Mouse (Mus musculus) heart, postnatal 0 days (tissue): ENCODE measurements around the gene Fam240a. TPM values are rescaled to one million over a fixed set of nuclear protein-coding genes. Genes with fewer than 3 reads are reported as not detected.

ENCODE experiments used
- ATAC-seq: fragments of 200-750 bp; cut with Nextera tagmentation; 2 replicates; pipeline ENCODE4 v1.8.0; 2017; ENCODE audit warnings: low read depth, moderate number of reproducible peaks, moderate library complexity; ENCODE audit not compliant: insufficient read depth
- DNase-seq: peaks from one replicate; pipeline ENCODE4 v3.0.0-alpha.2; 2016; ENCODE audit warnings: low spot score
- H3K27ac ChIP-seq: fragments of 300-500 bp; sonication (generic); 2 replicates; pipeline ENCODE4 v1.5.1; 2014; ENCODE audit warnings: low read depth, mild to moderate bottlenecking
- H3K27me3 ChIP-seq: fragments of 300-500 bp; sonication (generic); 2 replicates; pipeline ENCODE4 v1.6.1; 2014; ENCODE audit warnings: low read length, mixed read lengths; ENCODE audit not compliant: control insufficient read depth, insufficient read depth
- H3K36me3 ChIP-seq: fragments of 300-500 bp; sonication (generic); replicated peaks from 2 replicates; pipeline ENCODE4 v1.6.1; 2014; ENCODE audit warnings: low read length, mixed read lengths; ENCODE audit not compliant: control insufficient read depth, insufficient read depth
- H3K4me1 ChIP-seq: fragments of 300-500 bp; sonication (generic); 2 replicates; pipeline ENCODE4 v1.6.1; 2014; ENCODE audit warnings: antibody characterized with exemption; ENCODE audit not compliant: control insufficient read depth, insufficient read depth
- H3K4me2 ChIP-seq: fragments of 300-500 bp; sonication (generic); 2 replicates; pipeline ENCODE4 v1.6.1; 2014; ENCODE audit warnings: low read depth, mild to moderate bottlenecking, low read length, moderate library complexity
- H3K4me3 ChIP-seq: fragments of 300-500 bp; sonication (generic); 2 replicates; pipeline ENCODE4 v1.5.1; 2014; ENCODE audit warnings: low read depth, low read length
- H3K9ac ChIP-seq: fragments of 300-500 bp; sonication (generic); replicated peaks from 2 replicates; pipeline ENCODE4 v1.6.1; 2014; ENCODE audit warnings: low read depth, low read length, mixed read lengths
- H3K9me3 ChIP-seq: fragments of 300-500 bp; sonication (generic); replicated peaks from 2 replicates; pipeline ENCODE4 v1.6.1; 2016; ENCODE audit warnings: low read length; ENCODE audit not compliant: control insufficient read depth
- CTCF ChIP-seq: IDR thresholded peaks from 2 replicates; pipeline ENCODE4 v1.5.1; 2016; ENCODE audit warnings: antibody characterized with exemption, control low read depth, low read depth
- EP300 ChIP-seq: IDR thresholded peaks from 2 replicates; pipeline ENCODE4 v1.6.1; 2016; ENCODE audit warnings: antibody characterized with exemption, low read depth
- WGBS: fragments of 180-500 bp; shearing (Covaris S2); extraction: QIAGEN DNeasy Blood & Tissue Kit; methylation state at CpG from one replicate; pipeline ENCODE4 v1.1.7; 2014; 5-methylcytosine and 5-hydroxymethylcytosine counted together
- polyA plus RNA-seq: library from polyadenylated mRNA; unstranded; fragments of >200 nt; fragmentation: Nextera tagmentation; extraction: Ambion mirVana; gene quantifications from 2 replicates; pipeline ENCODE4 v1.2.1, GENCODE M21; 2015
- total RNA-seq: library from RNA; depleted of rRNA; stranded (reverse); fragments of >200 nt; gene quantifications from 2 replicates; pipeline ENCODE4 v1.2.3, GENCODE M21; 2014; ENCODE audit warnings: low replicate concordance

The Fam240a gene
- total and polyA plus RNA-seq, 2 experiments from 2014 or later: not detected

- H3K27me3 ChIP-seq: peaks cover 4% of the 10 kb centered on the region; the same call in 1 of the 2 replicates
- no peak for TF ChIP-seq EP300
- TF ChIP-seq CTCF: no peak
- ATAC-seq (no peak), DNase-seq (no peak)
- peaks cover 7% of the 10 kb centered on the region for H3K4me1 ChIP-seq
- no peak overlapping the region for H3K4me3 ChIP-seq
- WGBS: 67% methylated on average over 12 of the region's 12 CpGs
- H3K27ac ChIP-seq: no peak overlapping the region
- 0 out of 2 replicates have a peak, but pooled peaks cover 15% of the 10 kb centered on the region for H3K36me3 ChIP-seq
- H3K9ac ChIP-seq: no peak overlapping the region
- H3K9me3 ChIP-seq: no peaks in the 10 kb centered on the region
- no peak overlapping the region for H3K4me2 ChIP-seq
Measured at GRCm38 (mm10) chr9:110891077-110891828, 25.4 kb downstream of the Fam240a start.

DNA sequence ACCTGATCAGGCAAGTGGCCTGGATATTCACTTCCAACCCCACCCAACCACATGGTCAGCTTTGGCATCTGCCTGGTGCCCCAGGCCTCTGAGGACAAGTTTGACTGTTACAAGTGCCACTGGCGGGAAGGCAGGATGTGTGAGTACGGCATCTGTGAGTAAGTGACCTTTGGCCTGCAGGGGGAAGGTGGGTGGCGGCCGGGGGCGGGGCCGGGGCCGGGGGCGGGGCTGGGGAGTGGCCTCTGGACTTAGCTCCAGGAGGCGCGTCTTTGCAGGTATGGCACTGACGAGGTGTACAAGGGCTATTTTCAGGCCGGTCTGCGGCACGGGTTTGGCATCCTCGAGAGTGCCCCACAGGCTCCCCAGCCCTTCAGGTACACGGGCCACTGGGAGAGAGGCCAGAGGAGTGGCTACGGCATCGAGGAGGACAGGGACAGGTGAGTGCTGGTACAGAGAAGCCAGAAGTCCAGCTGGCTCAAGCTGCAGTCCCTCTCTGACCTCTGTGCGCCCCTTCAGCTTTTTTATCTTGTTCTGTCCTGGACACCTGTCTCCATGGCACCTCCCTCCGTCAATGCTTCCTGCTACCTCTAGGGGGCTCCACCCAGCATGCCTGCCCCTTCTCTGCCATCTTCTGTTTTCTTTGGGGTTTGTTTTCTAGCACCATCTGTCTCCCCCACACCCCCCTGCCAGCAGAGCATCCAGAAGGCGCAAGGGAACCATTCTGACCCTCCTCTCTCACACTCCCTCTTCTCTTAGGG, 26.5 kb downstream of the Fam240a start:
- H3K4me2 ChIP-seq: no peak overlapping the region
- DNase-seq (no peak), ATAC-seq (no peak; the same call in 1 of the 2 replicates)

GRCm38 (mm10) chr9:110888935-110889334, 27.7 kb downstream of the Fam240a start:
- no peak overlapping the region for H3K27ac ChIP-seq
- H3K4me3 ChIP-seq: no peak overlapping the region
- H3K36me3 ChIP-seq: peaks cover 13% of the 10 kb centered on the region; the same call in 1 of the 2 replicates
- no peak for DNase-seq
- TF ChIP-seq CTCF (no peak), EP300 (no peak)
- H3K4me2 ChIP-seq: no peak overlapping the region
- no peak for ATAC-seq
- no peak overlapping the region for H3K9ac ChIP-seq
- H3K9me3 ChIP-seq: no peaks in the 10 kb centered on the region
- WGBS: 91% methylated on average over 14 of the region's 14 CpGs
- H3K4me1 ChIP-seq: peaks cover 7% of the 10 kb centered on the region
- no peaks in the 10 kb centered on the region for H3K27me3 ChIP-seq

More for the DNA sequence above, 26.5 kb downstream of the Fam240a start:
- Histone ChIP-seq H3K4me3 (no peak overlapping the region), H3K27ac (no peak overlapping the region), H3K36me3 (0 out of 2 replicates have a peak, but pooled peaks cover 12% of the 10 kb centered on the region), H3K9ac (no peak overlapping the region), H3K27me3 (peaks cover 4% of the 10 kb centered on the region; the same call in 1 of the 2 replicates), H3K4me1 (peaks cover 7% of the 10 kb centered on the region), H3K9me3 (no peaks in the 10 kb centered on the region)
- WGBS: 19% methylated on average over 19 of the region's 21 CpGs
- TF ChIP-seq EP300 (no peak), CTCF (no peak)

GRCm38 (mm10) chr9:110887388-110888303, 29.0 kb downstream of the Fam240a start:
- Histone ChIP-seq H3K4me1 (peaks cover 7% of the 10 kb centered on the region), H3K4me2 (no peak overlapping the region), H3K27me3 (no peaks in the 10 kb centered on the region), H3K9ac (no peak overlapping the region), H3K9me3 (no peaks in the 10 kb centered on the region), H3K27ac (no peak overlapping the region), H3K36me3 (peaks cover 10% of the 10 kb centered on the region; the same call in 1 of the 2 replicates), H3K4me3 (no peak overlapping the region)
- WGBS: 65% methylated on average over 9 of the region's 9 CpGs
- TF ChIP-seq EP300: no peak
- no peak for TF ChIP-seq CTCF
- no peak for DNase-seq
- ATAC-seq: no peak

GRCm38 (mm10) chr9:110881953-110882352, 34.7 kb downstream of the Fam240a start:
- H3K4me1 ChIP-seq: peaks cover 23% of the 10 kb centered on the region
- WGBS: 65% methylated on average over 7 of the region's 7 CpGs
- peak overlapping the region; percentile 7; the same call in 1 of the 2 replicates for H3K4me2 ChIP-seq
- H3K36me3 ChIP-seq: peaks cover 5% of the 10 kb centered on the region; the same call in 1 of the 2 replicates
- ATAC-seq: no peak
- no peak for DNase-seq
- H3K27me3 ChIP-seq: no peaks in the 10 kb centered on the region
- no peaks in the 10 kb centered on the region for H3K9me3 ChIP-seq
- H3K4me3 ChIP-seq: no peak overlapping the region
- TF ChIP-seq EP300: no peak
- no peak for TF ChIP-seq CTCF
- no peak overlapping the region for H3K9ac ChIP-seq
- H3K27ac ChIP-seq: 0 out of 2 replicates have a peak overlapping the region, but pooled peaks have one; percentile 1
